Mouse (Mus musculus) left cerebral cortex, adult 11 months (tissue): ENCODE data around the gene Ybx2.
A peak's percentile ranks its signal among the peaks of the same experiment; 100 is the strongest.

Experiments used
- DNase-seq: peaks from one replicate; pipeline ENCODE4 v3.0.0; 2022; ENCODE audit warnings: low spot score

The Ybx2 gene

GRCm38 (mm10) chr11:69935137-69935879, at the start of gene Ybx2:
Gene Ybx2, plus strand, starts transcription at chr11:69935796.
- peak; percentile 73 for DNase-seq

GRCm38 (mm10) chr11:69886907-69887635, 48.5 kb upstream of the Ybx2 start:
- DNase-seq = no peak

GRCm38 (mm10) chr11:69891482-69891881, 44.1 kb upstream of the Ybx2 start:
- DNase-seq = no peak

GRCm38 (mm10) chr11:69894671-69895070, 40.9 kb upstream of the Ybx2 start:
- DNase-seq = no peak

- DNase-seq = no peak
Measured at GRCm38 (mm10) chr11:69895291-69895690, 40.3 kb upstream of the Ybx2 start, which contains the start of gene Acap1. Gene Acap1, minus strand, starts transcription at chr11:69895539.

- DNase-seq = no peak
Measured at GRCm38 (mm10) chr11:69899870-69900269, 35.7 kb upstream of the Ybx2 start.

- DNase-seq = peak; percentile 87
Measured at GRCm38 (mm10) chr11:69900471-69901405, 34.9 kb upstream of the Ybx2 start, which contains the start of the genes 2810408A11Rik and Neurl4. Gene 2810408A11Rik, minus strand, starts transcription at chr11:69900987. Gene Neurl4, plus strand, starts transcription at chr11:69901072.

GRCm38 (mm10) chr11:69901406-69901846, 34.2 kb upstream of the Ybx2 start:
- peak; percentile 97 for DNase-seq

GRCm38 (mm10) chr11:69901993-69902392, 33.6 kb upstream of the Ybx2 start:
- DNase-seq = no peak

- DNase-seq = no peak
Measured at GRCm38 (mm10) chr11:69902972-69903371, 32.6 kb upstream of the Ybx2 start.

- no peak for DNase-seq
Measured at GRCm38 (mm10) chr11:69904311-69904710, 31.3 kb upstream of the Ybx2 start.

GRCm38 (mm10) chr11:69908645-69909044, 27.0 kb upstream of the Ybx2 start:
- DNase-seq = no peak

GRCm38 (mm10) chr11:69909174-69909573, 26.4 kb upstream of the Ybx2 start:
- no peak for DNase-seq

GRCm38 (mm10) chr11:69910177-69910576, 25.4 kb upstream of the Ybx2 start:
- no peak for DNase-seq

GRCm38 (mm10) chr11:69910781-69911560, 24.6 kb upstream of the Ybx2 start:
- no peak for DNase-seq

GRCm38 (mm10) chr11:69911701-69912100, 23.9 kb upstream of the Ybx2 start:
- DNase-seq = no peak

- DNase-seq = no peak
Measured at GRCm38 (mm10) chr11:69912716-69913530, 22.7 kb upstream of the Ybx2 start.

- peak; percentile 86 for DNase-seq
Measured at GRCm38 (mm10) chr11:69913554-69914371, 21.8 kb upstream of the Ybx2 start, which contains the start of gene Gps2. Gene Gps2, plus strand, starts transcription at chr11:69913888.

- DNase-seq = no peak
Measured at GRCm38 (mm10) chr11:69914372-69914764, 21.2 kb upstream of the Ybx2 start.
